8 mouse cellular contexts compared by ENCODE assay signal in genomic region chr9:72133089-72133771, GRCm38 (mm10). TPM values are rescaled to one million over a fixed set of nuclear protein-coding genes. Genes with fewer than 3 reads are reported as not detected.
A peak's percentile ranks its signal among the peaks of the same experiment; 100 is the strongest.
DNase-seq lines count a peak whose midpoint lies in the region; ATAC-seq and TF ChIP-seq lines count a peak whose summit lies in the region.

No protein-coding gene starts in this region.

- H3K27me3 ChIP-seq in erythroblast, embryonic 14.5 days (ENCODE audit: control insufficient read depth) = no peaks in the 10 kb centered on the region; the same call in 1 of the 2 replicates
- H3K27me3 ChIP-seq in heart, embryonic 13.5 days (replicated peaks) = no peaks in the 10 kb centered on the region
- no peaks in the 10 kb centered on the region for H3K27me3 ChIP-seq in liver, embryonic 14.5 days (ENCODE audit: control insufficient read depth, insufficient read depth, low read length)
- no peaks in the 10 kb centered on the region for H3K27me3 ChIP-seq in stomach, embryonic 15.5 days (replicated peaks)

- peak overlapping the region; percentile 77 for H3K4me3 ChIP-seq in erythroblast, embryonic 14.5 days (replicated peaks)
- H3K4me3 ChIP-seq in heart, embryonic 13.5 days = peak overlapping the region; percentile 67
- H3K4me3 ChIP-seq in liver, embryonic 14.5 days (ENCODE audit: insufficient read depth in 1 of 2, low read depth in 2 of 2, low read length in 2 of 2) = peak overlapping the region; percentile 81 to 94
- H3K4me3 ChIP-seq in stomach, embryonic 15.5 days (replicated peaks) = peak overlapping the region; percentile 64

- 1% methylated on average over 56 of the region's 56 CpGs for whole genome bisulfite sequencing in heart, embryonic 13.5 days
- whole genome bisulfite sequencing in liver, embryonic 14.5 days (ENCODE audit: insufficient replicate concordance) = under 1% methylated on average over 55 of the region's 56 CpGs
- 2% methylated on average over 56 of the region's 56 CpGs for WGBS in stomach, embryonic 15.5 days

- TF ChIP-seq EP300 in liver, embryonic 14.5 days (IDR thresholded peaks at IDR 0.05; ENCODE audit: low read depth) = no peak

- H3K36me3 ChIP-seq in erythroblast, embryonic 14.5 days (ENCODE audit: control insufficient read depth) = no peaks in the 10 kb centered on the region
- no peaks in the 10 kb centered on the region for H3K36me3 ChIP-seq in heart, embryonic 13.5 days
- no peaks in the 10 kb centered on the region for H3K36me3 ChIP-seq in liver, embryonic 14.5 days (replicated peaks; ENCODE audit: control insufficient read depth, insufficient read depth, low read depth)
- no peaks in the 10 kb centered on the region for H3K36me3 ChIP-seq in stomach, embryonic 15.5 days

- peak overlapping the region; percentile 93 for H3K27ac ChIP-seq in heart, embryonic 13.5 days (replicated peaks)
- H3K27ac ChIP-seq in liver, embryonic 14.5 days = peak overlapping the region; percentile 55; the same call in 1 of the 2 replicates
- peak overlapping the region; percentile 94 for H3K27ac ChIP-seq in stomach, embryonic 15.5 days

- peaks cover 18% of the 10 kb centered on the region for H3K4me1 ChIP-seq in erythroblast, embryonic 14.5 days (ENCODE audit: control insufficient read depth)
- peaks cover 14% of the 10 kb centered on the region for H3K4me1 ChIP-seq in heart, embryonic 13.5 days
- H3K4me1 ChIP-seq in liver, embryonic 14.5 days (replicated peaks; ENCODE audit: control insufficient read depth in 2 of 2, insufficient read depth in 2 of 2, low read length in 1 of 2) = peaks cover 9% of the 10 kb centered on the region in 2 experiments
- H3K4me1 ChIP-seq in stomach, embryonic 15.5 days = 0 out of 2 replicates have a peak, but pooled peaks cover 3% of the 10 kb centered on the region

- DNase-seq in CD4-positive, CD25-positive, alpha-beta regulatory T cell, adult 2 months (ENCODE audit: low read depth, low spot score) = peak; percentile 86
- peak; percentile 68 for DNase-seq in brain, embryonic 18.5 days (ENCODE audit: low read depth, low spot score)
- DNase-seq in kidney, postnatal 10 days = peak; percentile 95
- peak; percentile 55 to 64 (median 61) for DNase-seq in liver, embryonic 14.5 days (ENCODE audit: low read depth in 3 of 3, low spot score in 3 of 3)
- DNase-seq in neural tube, embryonic 10.5 days (ENCODE audit: extremely low spot score, low spot score) = peak; percentile 89

- no peak for TF ChIP-seq CTCF in liver, embryonic 14.5 days (IDR thresholded peaks at IDR 0.05; ENCODE audit: low read depth)

- H3K4me2 ChIP-seq in heart, embryonic 13.5 days = peak overlapping the region; percentile 86
- H3K4me2 ChIP-seq in liver, embryonic 14.5 days (ENCODE audit: low read depth) = peak overlapping the region; percentile 90
- H3K4me2 ChIP-seq in stomach, embryonic 15.5 days = peak overlapping the region; percentile 90

- ATAC-seq in heart, embryonic 13.5 days (ENCODE audit: extremely low read depth, insufficient number of reproducible peaks, low FRiP score, low TSS enrichment) = peak; percentile 82; the same call in 1 of the 2 replicates
- peak; percentile 91 for ATAC-seq in liver, embryonic 14.5 days (ENCODE audit: insufficient read depth)
- ATAC-seq in stomach, embryonic 15.5 days (ENCODE audit: insufficient read depth, low FRiP score, low read depth) = peak; percentile 91

- H3K9ac ChIP-seq in heart, embryonic 13.5 days = peak overlapping the region; percentile 91
- peak overlapping the region; percentile 74 for H3K9ac ChIP-seq in liver, embryonic 14.5 days (replicated peaks)
- H3K9ac ChIP-seq in stomach, embryonic 15.5 days = peak overlapping the region; percentile 50

- H3K9me3 ChIP-seq in erythroblast, embryonic 14.5 days (ENCODE audit: control insufficient read depth, low read length) = no peaks in the 10 kb centered on the region
- no peaks in the 10 kb centered on the region for H3K9me3 ChIP-seq in heart, embryonic 13.5 days
- no peaks in the 10 kb centered on the region for H3K9me3 ChIP-seq in liver, embryonic 14.5 days (ENCODE audit: control insufficient read depth, low read length)
- no peaks in the 10 kb centered on the region for H3K9me3 ChIP-seq in stomach, embryonic 15.5 days

RNA-seq across cellular contexts. Expression of gene Tcf12, which starts 21.6 kb away (rescaled TPM):
- polyA plus RNA-seq in erythroblast, embryonic 14.5 days (2012) = 0.88 and 1.2 TPM in 2 replicates
- 29.7 and 31.9 TPM in 2 replicates for polyA plus RNA-seq in heart, embryonic 13.5 days (2015; fragmentation: Nextera tagmentation; extraction: Ambion mirVana)
- 11.8 and 12.1 TPM in 2 replicates for polyA plus RNA-seq in liver, embryonic 14.5 days (2012; rRNA removed)
- polyA plus RNA-seq in liver, embryonic 14.5 days (2014; fragmentation: Nextera tagmentation; extraction: Ambion mirVana) = 8.8 and 10.7 TPM in 2 replicates
- polyA plus RNA-seq in stomach, embryonic 15.5 days (2015; fragmentation: Nextera tagmentation; extraction: Ambion mirVana) = 47.6 and 48.4 TPM in 2 replicates

Comparison
In these comparisons a context has a peak if more than half of its experiments do, and no peak if none do; other contexts are left out.
1. Peak in every context shown above with its lines: DNase-seq, ATAC-seq, H3K4me3 ChIP-seq and H3K27ac ChIP-seq.